Mouse (Mus musculus) hindbrain, embryonic 16.5 days (tissue): ENCODE measurements at regions not wholly inside any gene's neighbourhood (a gene's known extent, or its start where the extent isn't known, plus 50 kb on each side); places are given as distances from the start of the nearest gene placed in this dataset.

Source experiments
- ATAC-seq: fragments of 200-750 bp; cut with Nextera tagmentation; 2 replicates; pipeline ENCODE4 v1.8.0; 2017; ENCODE audit warnings: moderate TSS enrichment, moderate library complexity
- H3K27ac ChIP-seq: fragments of 300-500 bp; sonication (generic); 2 replicates; pipeline ENCODE4 v1.5.1; 2014; ENCODE audit warnings: low read depth, mild to moderate bottlenecking, control low read depth, low read length, moderate library complexity
- H3K27me3 ChIP-seq: fragments of 300-500 bp; sonication (generic); replicated peaks from 2 replicates; pipeline ENCODE4 v1.6.1; 2014; ENCODE audit warnings: low read length; ENCODE audit not compliant: control insufficient read depth, insufficient read depth
- H3K36me3 ChIP-seq: fragments of 300-500 bp; sonication (generic); 2 replicates; pipeline ENCODE4 v1.6.1; 2014; ENCODE audit warnings: mild to moderate bottlenecking, low read length, moderate library complexity, mixed read lengths; ENCODE audit not compliant: control insufficient read depth, insufficient read depth
- H3K4me1 ChIP-seq: fragments of 300-500 bp; sonication (generic); 2 replicates; pipeline ENCODE4 v1.6.1; 2014; ENCODE audit warnings: low read depth, low read length; ENCODE audit not compliant: control insufficient read depth, insufficient read depth
- H3K4me2 ChIP-seq: fragments of 300-500 bp; sonication (generic); 2 replicates; pipeline ENCODE4 v1.6.1; 2014; ENCODE audit warnings: mild to moderate bottlenecking, low read length, control low read depth, moderate library complexity
- H3K4me3 ChIP-seq: fragments of 300-500 bp; sonication (generic); 2 replicates; pipeline ENCODE4 v1.5.1; 2014; ENCODE audit warnings: mild to moderate bottlenecking, low read length, control low read depth, moderate library complexity
- H3K9ac ChIP-seq: fragments of 300-500 bp; sonication (generic); 2 replicates; pipeline ENCODE4 v1.6.1; 2014; ENCODE audit warnings: low read depth, mild to moderate bottlenecking, control low read depth, low read length, moderate library complexity
- H3K9me3 ChIP-seq: fragments of 300-500 bp; sonication (generic); 2 replicates; pipeline ENCODE4 v1.6.1; 2014; ENCODE audit warnings: mild to moderate bottlenecking, low read length, moderate library complexity; ENCODE audit not compliant: control insufficient read depth
- WGBS: fragments of 180-500 bp; shearing (Covaris S2); extraction: QIAGEN DNeasy Blood & Tissue Kit; methylation state at CpG from one replicate; pipeline ENCODE4 v1.1.7; 2014; 5-methylcytosine and 5-hydroxymethylcytosine counted together

- H3K36me3 ChIP-seq: no peaks in the 10 kb centered on the region; the same call in 1 of the 2 replicates
- H3K27ac ChIP-seq: no peak overlapping the region
- H3K9ac ChIP-seq: no peak overlapping the region
- ATAC-seq: no peak
- no peaks in the 10 kb centered on the region for H3K27me3 ChIP-seq
- H3K4me2 ChIP-seq: no peak overlapping the region
- no peak overlapping the region for H3K4me3 ChIP-seq
- no peaks in the 10 kb centered on the region for H3K9me3 ChIP-seq
- no peaks in the 10 kb centered on the region; the same call in 1 of the 2 replicates for H3K4me1 ChIP-seq
- 82% methylated on average over 11 of the region's 11 CpGs for WGBS
Observed at GRCm38 (mm10) chr1:137941776-137942522, 233.6 kb downstream of the Ptprc start.

- H3K4me3 ChIP-seq: no peak overlapping the region
- H3K9me3 ChIP-seq: no peaks in the 10 kb centered on the region
- no peak overlapping the region for H3K9ac ChIP-seq
- no peaks in the 10 kb centered on the region for H3K27me3 ChIP-seq
- H3K4me1 ChIP-seq: no peaks in the 10 kb centered on the region; the same call in 1 of the 2 replicates
- peaks cover 8% of the 10 kb centered on the region; the same call in 1 of the 2 replicates for H3K36me3 ChIP-seq
- no peak for ATAC-seq
- H3K4me2 ChIP-seq: no peak overlapping the region
- H3K27ac ChIP-seq: no peak overlapping the region
- WGBS: 90% methylated on average over 4 of the region's 4 CpGs
Observed at GRCm38 (mm10) chr1:137935746-137936145, 239.8 kb downstream of the Ptprc start.

GRCm38 (mm10) chr1:137929764-137930163 lies 245.7 kb downstream of the Ptprc start:
- peaks cover 8% of the 10 kb centered on the region; the same call in 1 of the 2 replicates for H3K36me3 ChIP-seq
- whole genome bisulfite sequencing: 75% methylated on average over 3 of the region's 3 CpGs
- peaks cover 26% of the 10 kb centered on the region for H3K4me1 ChIP-seq
- no peak overlapping the region for H3K4me2 ChIP-seq
- H3K4me3 ChIP-seq: no peak overlapping the region
- ATAC-seq: no peak; the same call in 1 of the 2 replicates
- H3K27ac ChIP-seq: peak overlapping the region; percentile 44; the same call in 1 of the 2 replicates
- H3K27me3 ChIP-seq: no peaks in the 10 kb centered on the region
- H3K9ac ChIP-seq: no peak overlapping the region
- H3K9me3 ChIP-seq: no peaks in the 10 kb centered on the region

GRCm38 (mm10) chr1:137928522-137928921 lies 247.0 kb downstream of the Ptprc start:
- peak; percentile 80 for ATAC-seq
- H3K27me3 ChIP-seq: no peaks in the 10 kb centered on the region
- 10% methylated on average over 6 of the region's 6 CpGs for WGBS
- no peak overlapping the region for H3K4me3 ChIP-seq
- H3K4me1 ChIP-seq: peaks cover 26% of the 10 kb centered on the region
- H3K36me3 ChIP-seq: peaks cover 7% of the 10 kb centered on the region; the same call in 1 of the 2 replicates
- H3K9ac ChIP-seq: peak overlapping the region; percentile 35; the same call in 1 of the 2 replicates
- H3K4me2 ChIP-seq: peak overlapping the region; percentile 17
- no peaks in the 10 kb centered on the region for H3K9me3 ChIP-seq
- peak overlapping the region; percentile 79 for H3K27ac ChIP-seq

GRCm38 (mm10) chr1:137927953-137928352 lies 247.6 kb downstream of the Ptprc start:
- Histone ChIP-seq H3K36me3 (peaks cover 6% of the 10 kb centered on the region; the same call in 1 of the 2 replicates), H3K9me3 (no peaks in the 10 kb centered on the region), H3K9ac (peak overlapping the region; percentile 3; the same call in 1 of the 2 replicates), H3K27me3 (no peaks in the 10 kb centered on the region), H3K4me1 (peaks cover 26% of the 10 kb centered on the region), H3K4me2 (peak overlapping the region; percentile 46), H3K27ac (peak overlapping the region; percentile 77), H3K4me3 (no peak overlapping the region; the same call in 1 of the 2 replicates)
- 7% methylated on average over 11 of the region's 11 CpGs for WGBS
- ATAC-seq: peak; percentile 85

- no peak overlapping the region for H3K4me3 ChIP-seq
- H3K4me2 ChIP-seq: no peak overlapping the region
- H3K9ac ChIP-seq: no peak overlapping the region
- H3K27me3 ChIP-seq: no peaks in the 10 kb centered on the region
- ATAC-seq: no peak
- H3K27ac ChIP-seq: no peak overlapping the region
- H3K9me3 ChIP-seq: no peaks in the 10 kb centered on the region
- 58% methylated on average over 4 of the region's 4 CpGs for WGBS
- H3K36me3 ChIP-seq: peaks cover 3% of the 10 kb centered on the region; the same call in 1 of the 2 replicates
- H3K4me1 ChIP-seq: peaks cover 26% of the 10 kb centered on the region
Observed at GRCm38 (mm10) chr1:137926326-137926725, 249.2 kb downstream of the Ptprc start.

GRCm38 (mm10) chr1:137924156-137924555 lies 251.4 kb downstream of the Ptprc start:
- WGBS: 83% methylated on average over 6 of the region's 6 CpGs
- H3K27ac ChIP-seq: no peak overlapping the region

GRCm38 (mm10) chr1:137923705-137924104 lies 251.8 kb downstream of the Ptprc start:
- no peaks in the 10 kb centered on the region for H3K27me3 ChIP-seq
- WGBS: 86% methylated on average over 2 of the region's 2 CpGs
- H3K9ac ChIP-seq: no peak overlapping the region
- no peaks in the 10 kb centered on the region for H3K9me3 ChIP-seq
- no peak overlapping the region for H3K27ac ChIP-seq
- H3K4me3 ChIP-seq: no peak overlapping the region
- H3K4me1 ChIP-seq: peaks cover 16% of the 10 kb centered on the region
- H3K36me3 ChIP-seq: peaks cover 3% of the 10 kb centered on the region; the same call in 1 of the 2 replicates
- ATAC-seq: no peak
- H3K4me2 ChIP-seq: no peak overlapping the region

More at GRCm38 (mm10) chr1:137924156-137924555, 251.4 kb downstream of the Ptprc start:
- Histone ChIP-seq H3K9me3 (no peaks in the 10 kb centered on the region), H3K27me3 (no peaks in the 10 kb centered on the region), H3K4me1 (peaks cover 20% of the 10 kb centered on the region), H3K4me2 (no peak overlapping the region), H3K9ac (no peak overlapping the region), H3K36me3 (peaks cover 3% of the 10 kb centered on the region; the same call in 1 of the 2 replicates), H3K4me3 (no peak overlapping the region)
- ATAC-seq: no peak

GRCm38 (mm10) chr1:137922769-137923168 lies 252.7 kb downstream of the Ptprc start:
- WGBS: 68% methylated on average over 7 of the region's 7 CpGs
- H3K27ac ChIP-seq: no peak overlapping the region
- no peak overlapping the region for H3K9ac ChIP-seq

More at GRCm38 (mm10) chr1:137922769-137923168, 252.7 kb downstream of the Ptprc start:
- peaks cover 8% of the 10 kb centered on the region for H3K4me1 ChIP-seq
- no peak overlapping the region for H3K4me2 ChIP-seq
- peaks cover 3% of the 10 kb centered on the region; the same call in 1 of the 2 replicates for H3K36me3 ChIP-seq
- no peaks in the 10 kb centered on the region for H3K9me3 ChIP-seq
- ATAC-seq: no peak
- H3K4me3 ChIP-seq: no peak overlapping the region
- no peaks in the 10 kb centered on the region for H3K27me3 ChIP-seq
